Mouse (Mus musculus) lung, embryonic 14.5 days (tissue): ENCODE data around the gene Rcan1. TPM values are rescaled to one million over a fixed set of nuclear protein-coding genes. Genes with fewer than 3 reads are reported as not detected.
"Not testable (repeated sequence)": the region's sequence is repeated elsewhere in the genome, so short reads cannot be mapped to it uniquely, and the experiment has no call there.

Experiments
- ATAC-seq: fragments of 200-750 bp; cut with Nextera tagmentation; 2 replicates; pipeline ENCODE4 v1.8.0; 2017; ENCODE audit warnings: mild to moderate bottlenecking, moderate TSS enrichment, moderate library complexity; ENCODE audit not compliant: insufficient read depth
- DNase-seq: peaks from one replicate; pipeline ENCODE4 v3.0.0-alpha.2; 2015
- H3K27ac ChIP-seq: fragments of 300-500 bp; sonication (generic); 2 replicates; pipeline ENCODE4 v1.5.1; 2014; ENCODE audit warnings: low read depth, mild to moderate bottlenecking, moderate library complexity
- H3K27me3 ChIP-seq: fragments of 300-500 bp; sonication (generic); 2 replicates; pipeline ENCODE4 v1.6.1; 2014; ENCODE audit warnings: low read length, control low read depth; ENCODE audit not compliant: insufficient read depth
- H3K36me3 ChIP-seq: fragments of 300-500 bp; sonication (generic); 2 replicates; pipeline ENCODE4 v1.6.1; 2014; ENCODE audit warnings: control low read depth; ENCODE audit not compliant: insufficient read depth
- H3K4me1 ChIP-seq: fragments of 300-500 bp; sonication (generic); 2 replicates; pipeline ENCODE4 v1.6.1; 2014; ENCODE audit warnings: antibody characterized with exemption, control low read depth; ENCODE audit not compliant: insufficient read depth
- H3K4me2 ChIP-seq: fragments of 300-500 bp; sonication (generic); 2 replicates; pipeline ENCODE4 v1.6.1; 2014; ENCODE audit warnings: mild to moderate bottlenecking
- H3K4me3 ChIP-seq: fragments of 300-500 bp; sonication (generic); 2 replicates; pipeline ENCODE4 v1.5.1; 2014; ENCODE audit warnings: low read depth, low read length
- H3K9ac ChIP-seq: fragments of 300-500 bp; sonication (generic); 2 replicates; pipeline ENCODE4 v1.6.1; 2014
- H3K9me3 ChIP-seq: fragments of 300-500 bp; sonication (generic); 2 replicates; pipeline ENCODE4 v1.6.1; 2016; ENCODE audit warnings: low read depth, low read length, control low read depth
- CTCF ChIP-seq: IDR thresholded peaks from 2 replicates; pipeline ENCODE4 v1.5.1; 2016; ENCODE audit warnings: antibody characterized with exemption, low read depth
- WGBS: fragments of 180-500 bp; shearing (Covaris S2); extraction: QIAGEN DNeasy Blood & Tissue Kit; methylation state at CpG from one replicate; pipeline ENCODE4 v1.1.7; 2014; 5-methylcytosine and 5-hydroxymethylcytosine counted together
- polyA plus RNA-seq: library from polyadenylated mRNA; unstranded; fragments of >200 nt; fragmentation: Nextera tagmentation; extraction: Ambion mirVana; gene quantifications from 2 replicates; pipeline ENCODE4 v1.2.1, GENCODE M21; 2014

Gene Rcan1
- polyA plus RNA-seq: 47.8 and 49.7 TPM in 2 replicates

- Histone ChIP-seq H3K9me3 (no peaks in the 10 kb centered on the region), H3K4me3 (no peak within 1 kb of the TSS), H3K9ac (no peak within 1 kb of the TSS), H3K4me2 (no peak within 1 kb of the TSS), H3K4me1 (peaks cover 6% of the 10 kb centered on the region; the same call in 1 of the 2 replicates), H3K27me3 (no peaks in the 10 kb centered on the region), H3K36me3 (no peaks in the 10 kb centered on the region), H3K27ac (no peak within 1 kb of the TSS)
- no peak for DNase-seq
- TF ChIP-seq CTCF: no peak
- WGBS: 71% methylated on average over 6 of the region's 6 CpGs
- ATAC-seq: no peak
These were observed at the start of gene Rcan1 for GRCm38 (mm10) chr16:92470706-92471105. TSS of gene Rcan1 (minus strand) at chr16:92470867.

GRCm38 (mm10) chr16:92519820-92520492, 49.3 kb upstream of the Rcan1 start:
- peak; percentile 79 for TF ChIP-seq CTCF
- H3K4me2 ChIP-seq: no peak overlapping the region
- no peaks in the 10 kb centered on the region for H3K9me3 ChIP-seq
- no peak overlapping the region for H3K4me3 ChIP-seq
- 48% methylated on average over 13 of the region's 13 CpGs for WGBS
- H3K36me3 ChIP-seq: no peaks in the 10 kb centered on the region
- DNase-seq: peak; percentile 90
- no peaks in the 10 kb centered on the region for H3K4me1 ChIP-seq
- H3K27me3 ChIP-seq: no peaks in the 10 kb centered on the region
- H3K27ac ChIP-seq: no peak overlapping the region
- no peak overlapping the region for H3K9ac ChIP-seq
- no peak for ATAC-seq

GRCm38 (mm10) chr16:92518718-92519117, 48.1 kb upstream of the Rcan1 start:
- no peak for TF ChIP-seq CTCF
- H3K36me3 ChIP-seq: no peaks in the 10 kb centered on the region
- H3K27me3 ChIP-seq: no peaks in the 10 kb centered on the region
- ATAC-seq: peak; percentile 32; the same call in 1 of the 2 replicates
- DNase-seq: peak; percentile 42
- H3K9ac ChIP-seq: no peak overlapping the region
- 0 out of 2 replicates have a peak overlapping the region, but pooled peaks have one; percentile 8 for H3K4me2 ChIP-seq
- no peaks in the 10 kb centered on the region for H3K4me1 ChIP-seq
- 56% methylated on average over 4 of the region's 4 CpGs for WGBS
- no peaks in the 10 kb centered on the region for H3K9me3 ChIP-seq
- H3K27ac ChIP-seq: no peak overlapping the region
- H3K4me3 ChIP-seq: no peak overlapping the region

GRCm38 (mm10) chr16:92516139-92516538, 45.5 kb upstream of the Rcan1 start:
- ATAC-seq: peak; percentile 54; the same call in 1 of the 2 replicates
- WGBS: 43% methylated on average over 9 of the region's 9 CpGs
- H3K4me1 ChIP-seq: peaks cover 3% of the 10 kb centered on the region; the same call in 1 of the 2 replicates
- H3K9me3 ChIP-seq: no peaks in the 10 kb centered on the region
- H3K36me3 ChIP-seq: no peaks in the 10 kb centered on the region
- no peak for TF ChIP-seq CTCF
- no peak overlapping the region for H3K27ac ChIP-seq
- no peak overlapping the region for H3K4me2 ChIP-seq
- peak; percentile 87 for DNase-seq
- no peaks in the 10 kb centered on the region for H3K27me3 ChIP-seq
- H3K9ac ChIP-seq: no peak overlapping the region
- H3K4me3 ChIP-seq: no peak overlapping the region

- H3K27ac ChIP-seq, H3K27me3 ChIP-seq, H3K4me1 ChIP-seq, H3K4me2 ChIP-seq, H3K4me3 ChIP-seq, H3K9me3 ChIP-seq, H3K36me3 ChIP-seq, ATAC-seq, DNase-seq, H3K9ac ChIP-seq: not testable (repeated sequence)
- WGBS: 72% methylated on average over 8 of the region's 9 CpGs
These were observed 44.2 kb upstream of the Rcan1 start for GRCm38 (mm10) chr16:92514896-92515295.

GRCm38 (mm10) chr16:92511773-92512391, 41.2 kb upstream of the Rcan1 start:
- Histone ChIP-seq H3K4me1 (peaks cover 3% of the 10 kb centered on the region; the same call in 1 of the 2 replicates), H3K4me2 (0 out of 2 replicates have a peak overlapping the region, but pooled peaks have one; percentile 22), H3K36me3 (no peaks in the 10 kb centered on the region), H3K27me3 (no peaks in the 10 kb centered on the region), H3K9me3 (no peaks in the 10 kb centered on the region), H3K9ac (no peak overlapping the region), H3K4me3 (no peak overlapping the region), H3K27ac (peak overlapping the region; percentile 54; the same call in 1 of the 2 replicates)
- 56% methylated on average over 5 of the region's 5 CpGs for WGBS
- ATAC-seq (peak; percentile 63), DNase-seq (peak; percentile 76)
- TF ChIP-seq CTCF: peak; percentile 78
